Mouse (Mus musculus) left cerebral cortex, adult 2 months (tissue): ENCODE data around the gene Gna12. TPM values are rescaled to one million over a fixed set of nuclear protein-coding genes. Genes with fewer than 3 reads are reported as not detected.

Source experiments
- DNase-seq, 2 experiments: peaks; one replicate each; pipeline ENCODE4 v3.0.0; 2021 to 2022; ENCODE audit warnings: low spot score in 2 of 2, mixed read lengths in 1 of 2; ENCODE audit errors: extremely low spot score in 1 of 2
- H3K27ac ChIP-seq: fragments of 200-600 bp; 2 replicates; pipeline ENCODE4 v1.8.1; 2022
- H3K4me3 ChIP-seq: fragments of 200-600 bp; 2 replicates; pipeline ENCODE4 v1.8.1; 2022
- CTCF ChIP-seq: fragments of 200-600 bp; IDR thresholded peaks from 2 replicates; pipeline ENCODE4 v1.8.1; 2022; ENCODE audit warnings: antibody characterized with exemption, mild to moderate bottlenecking, moderate library complexity
- intact Hi-C: fragments of 180-260 bp; cut with DNase I; formaldehyde crosslinking; loops from one replicate; pipeline ENCODE4 v1.15.1; 2025
- total RNA-seq, 2 experiments: library from RNA; stranded (reverse); gene quantifications; 2 replicates each; pipeline ENCODE4 v1.2.3; 2021

Gene Gna12
- total RNA-seq, 2 experiments from 2014 or later = 62.2 to 67.6 TPM

DNA sequence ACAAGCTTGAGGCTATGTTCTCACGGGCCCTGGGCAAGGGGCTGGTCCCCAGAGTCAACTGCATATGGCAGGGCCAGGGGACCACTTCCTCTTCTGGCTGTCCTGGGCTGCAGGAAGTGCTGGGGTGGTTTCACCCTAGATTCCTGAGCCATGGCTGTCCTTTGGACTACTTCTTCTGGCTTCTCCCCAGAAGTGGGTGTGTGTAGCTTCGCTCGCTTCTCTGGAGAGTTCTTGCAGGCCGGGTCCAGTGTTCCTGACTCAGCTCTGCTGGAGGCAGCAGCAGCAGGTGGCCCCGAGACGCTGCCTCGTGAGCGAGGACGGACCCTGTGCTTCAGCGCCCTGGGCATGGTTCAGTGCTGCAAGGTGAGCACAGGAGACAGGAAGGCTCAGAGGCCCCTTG is 81.8 kb downstream of the Gna12 start:
- no peak overlapping the region for H3K27ac ChIP-seq
- intact Hi-C loops = loop anchor here (2.0 to 5.0 kb wide), 2 partner anchors 41 to 208 kb away; partner anchors contain the start of gene Brat1
- H3K4me3 ChIP-seq = no peak overlapping the region
- no peak for TF ChIP-seq CTCF
- DNase-seq = no peak

DNA sequence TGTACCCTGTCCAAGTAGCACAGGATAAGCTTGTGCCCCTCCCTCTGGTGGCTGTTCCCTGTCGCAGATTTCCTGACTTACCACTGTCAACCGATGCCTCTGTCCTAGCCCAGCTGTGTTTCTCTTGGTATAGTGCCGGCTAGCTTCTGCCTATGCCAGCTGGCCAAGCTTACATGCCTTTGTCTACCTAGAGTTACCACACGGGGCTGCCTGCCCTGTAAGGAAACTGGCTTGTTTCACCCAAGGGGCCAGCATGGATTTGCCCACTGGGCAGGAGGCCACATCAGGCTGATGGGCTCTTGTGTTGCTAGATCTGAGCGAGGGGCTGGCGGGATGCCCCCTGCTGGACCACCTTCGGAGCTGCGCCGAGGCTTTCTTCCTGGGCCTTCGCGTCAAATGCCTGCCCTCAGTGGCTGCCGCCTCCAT is 86.5 kb downstream of the Gna12 start:
- Histone ChIP-seq H3K4me3 (no peak overlapping the region), H3K27ac (no peak overlapping the region)
- intact Hi-C loops = no loop called here
- no peak for DNase-seq
- peak; percentile 28 for TF ChIP-seq CTCF

DNA sequence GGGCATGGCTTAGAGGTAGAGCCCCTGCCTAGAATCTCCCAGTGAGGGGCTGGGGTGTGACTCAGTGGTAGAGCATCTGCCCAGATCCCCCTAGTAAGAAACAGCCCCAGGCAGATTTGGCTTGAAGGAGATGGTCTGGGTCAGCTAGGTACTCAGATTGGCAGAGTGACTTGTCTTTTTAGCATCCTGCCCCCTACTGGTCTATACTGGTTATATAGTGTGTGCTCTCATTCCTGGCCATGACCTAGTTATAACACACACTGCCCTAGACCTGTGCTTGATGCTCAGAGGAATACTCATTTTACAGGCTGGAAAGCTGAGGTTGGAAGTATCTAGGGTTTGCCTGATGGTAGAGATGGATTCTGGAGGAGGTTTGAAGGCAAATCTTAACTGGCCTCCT is 88.4 kb downstream of the Gna12 start:
- Histone ChIP-seq H3K27ac (no peak overlapping the region), H3K4me3 (no peak overlapping the region)
- DNase-seq = no peak
- TF ChIP-seq CTCF = peak; percentile 57
- intact Hi-C loops = no loop called here

DNA sequence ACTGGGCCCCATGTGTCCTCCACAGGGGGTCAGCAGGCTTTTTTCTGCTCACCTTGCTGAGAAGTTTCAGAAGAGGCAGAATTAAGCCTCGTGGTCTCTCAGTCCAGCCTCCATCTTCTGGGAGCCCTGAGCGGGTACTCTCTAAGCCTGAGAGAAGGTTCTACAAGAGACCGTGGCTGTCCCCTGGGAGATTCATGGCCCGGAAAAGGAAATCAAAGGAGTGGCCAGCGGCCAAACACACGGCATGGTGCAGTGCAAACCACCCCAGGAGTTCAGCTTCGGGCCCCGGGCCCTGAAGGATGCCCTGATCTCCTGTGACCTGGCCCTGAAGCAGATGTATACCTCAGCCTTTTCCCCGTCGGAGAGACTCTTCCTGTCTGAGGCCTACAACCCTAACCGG is 89.2 kb downstream of the Gna12 start:
- no peak overlapping the region for H3K27ac ChIP-seq
- H3K4me3 ChIP-seq = no peak overlapping the region
- intact Hi-C loops = no loop called here
- TF ChIP-seq CTCF = no peak
- no peak for DNase-seq

DNA sequence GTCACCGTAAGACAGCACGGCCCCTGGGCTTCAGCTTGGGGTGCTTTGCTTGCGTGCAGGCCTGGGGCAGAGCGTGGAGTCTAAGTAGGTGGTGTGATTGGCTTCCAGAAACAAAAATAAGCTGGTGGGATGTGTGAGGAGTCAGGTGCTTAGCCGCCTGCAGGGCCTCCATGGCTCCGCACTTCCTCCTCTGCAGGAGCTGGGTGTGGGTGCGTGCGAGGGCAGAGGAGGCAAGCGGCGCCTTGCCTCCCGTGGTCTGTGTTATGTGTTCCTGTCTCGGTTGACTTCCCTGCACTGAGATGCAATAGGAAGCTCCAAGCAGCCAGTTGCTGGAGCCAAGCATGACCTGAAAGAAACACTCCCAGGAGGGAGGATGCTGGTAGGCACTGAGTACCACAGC is 90.4 kb downstream of the Gna12 start:
- peak; percentile 24 for TF ChIP-seq CTCF
- H3K4me3 ChIP-seq = no peak overlapping the region
- peak; percentile 41 to 58 for DNase-seq
- H3K27ac ChIP-seq = peak overlapping the region; percentile 47; the same call in 1 of the 2 replicates
- intact Hi-C loops = no loop called here

DNA sequence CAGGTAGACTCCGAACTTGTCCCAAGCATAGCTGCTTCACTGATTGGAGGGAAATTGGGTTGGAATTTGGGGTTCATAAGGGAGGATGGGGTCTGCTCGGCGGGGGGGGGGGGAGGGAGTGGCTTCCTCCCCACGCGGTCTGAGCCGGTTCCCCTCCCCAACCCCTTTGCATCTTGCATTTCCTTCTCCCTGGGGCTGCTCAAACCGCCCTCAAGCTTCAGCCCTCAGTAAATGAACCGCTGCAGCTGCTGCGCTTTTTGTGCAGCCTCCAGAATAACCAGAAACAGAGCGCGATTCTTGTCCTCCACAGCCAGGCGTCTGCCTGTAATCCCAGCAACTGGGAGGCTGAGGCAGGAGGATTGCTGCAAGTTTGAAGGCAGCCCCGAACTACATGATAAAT is 94.1 kb downstream of the Gna12 start:
- Histone ChIP-seq H3K27ac (no peak overlapping the region), H3K4me3 (peak overlapping the region; percentile 35)
- DNase-seq = no peak
- no peak for TF ChIP-seq CTCF
- intact Hi-C loops = no loop called here

DNA sequence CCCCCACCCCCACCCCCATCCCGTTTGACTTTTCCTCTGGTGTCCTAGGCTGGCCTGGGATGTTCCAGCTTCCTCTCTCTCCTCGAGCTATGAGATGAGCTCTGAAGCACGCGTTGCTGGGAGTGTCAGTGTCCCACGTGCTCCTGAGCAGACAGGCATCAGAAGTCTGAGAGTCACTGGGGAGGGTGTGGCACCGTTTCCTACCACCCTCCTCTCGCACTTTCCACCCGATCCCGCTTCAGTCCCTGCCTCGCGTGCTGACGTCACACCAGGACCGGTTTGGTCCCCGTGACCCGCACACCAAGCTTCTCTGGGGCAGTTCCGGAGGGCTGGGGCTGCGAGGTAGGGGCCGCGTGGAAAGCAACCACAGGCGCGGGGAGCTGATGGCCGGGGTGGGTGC is 94.9 kb downstream of the Gna12 start:
- no peak for DNase-seq
- peak overlapping the region; percentile 35 for H3K4me3 ChIP-seq
- H3K27ac ChIP-seq = no peak overlapping the region
- intact Hi-C loops = no loop called here
- TF ChIP-seq CTCF = no peak

DNA sequence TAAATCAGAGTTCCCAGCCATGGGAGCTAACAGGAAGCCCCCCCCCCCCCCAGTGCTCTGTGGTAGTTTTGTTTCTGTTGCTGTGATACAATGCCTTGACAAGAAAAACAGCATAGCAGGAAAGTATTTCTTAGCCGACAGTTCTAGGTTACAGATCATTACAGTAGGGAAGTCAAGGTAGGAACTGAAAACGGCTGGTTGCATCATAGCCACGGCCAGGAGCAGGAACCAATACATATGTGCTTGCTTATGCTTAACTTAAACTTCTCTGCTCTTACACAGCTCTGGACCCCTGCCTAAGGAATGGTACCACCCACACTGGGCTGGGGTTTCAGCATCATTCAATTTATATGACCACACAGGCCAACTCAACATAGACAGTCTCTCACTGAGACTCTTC is 96.9 kb downstream of the Gna12 start:
- TF ChIP-seq CTCF = no peak
- Histone ChIP-seq H3K4me3 (no peak overlapping the region), H3K27ac (no peak overlapping the region)
- no peak for DNase-seq
- intact Hi-C loops = no loop called here

DNA sequence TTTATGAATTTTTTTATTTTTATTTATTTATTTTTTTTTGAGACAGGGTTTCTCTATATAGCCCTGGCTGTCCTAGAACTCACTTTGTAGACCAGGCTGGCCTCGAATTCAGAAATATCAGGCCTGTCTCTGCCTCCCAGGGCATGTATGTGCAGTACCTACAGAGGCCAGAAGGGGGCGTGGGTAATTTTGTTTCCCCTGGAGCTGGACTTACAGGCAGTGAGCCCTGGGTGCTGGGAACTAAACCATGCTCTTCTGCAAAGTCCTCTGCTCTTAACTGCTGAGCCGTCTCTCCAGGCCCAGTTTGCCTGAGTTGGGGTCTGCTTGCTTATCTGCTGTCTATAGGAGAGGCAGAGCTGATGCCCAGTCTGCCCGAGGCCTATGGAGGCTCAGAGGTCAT is 98.0 kb downstream of the Gna12 start:
- intact Hi-C loops = no loop called here
- DNase-seq = no peak
- TF ChIP-seq CTCF = peak; percentile 53
- Histone ChIP-seq H3K27ac (no peak overlapping the region), H3K4me3 (no peak overlapping the region)

DNA sequence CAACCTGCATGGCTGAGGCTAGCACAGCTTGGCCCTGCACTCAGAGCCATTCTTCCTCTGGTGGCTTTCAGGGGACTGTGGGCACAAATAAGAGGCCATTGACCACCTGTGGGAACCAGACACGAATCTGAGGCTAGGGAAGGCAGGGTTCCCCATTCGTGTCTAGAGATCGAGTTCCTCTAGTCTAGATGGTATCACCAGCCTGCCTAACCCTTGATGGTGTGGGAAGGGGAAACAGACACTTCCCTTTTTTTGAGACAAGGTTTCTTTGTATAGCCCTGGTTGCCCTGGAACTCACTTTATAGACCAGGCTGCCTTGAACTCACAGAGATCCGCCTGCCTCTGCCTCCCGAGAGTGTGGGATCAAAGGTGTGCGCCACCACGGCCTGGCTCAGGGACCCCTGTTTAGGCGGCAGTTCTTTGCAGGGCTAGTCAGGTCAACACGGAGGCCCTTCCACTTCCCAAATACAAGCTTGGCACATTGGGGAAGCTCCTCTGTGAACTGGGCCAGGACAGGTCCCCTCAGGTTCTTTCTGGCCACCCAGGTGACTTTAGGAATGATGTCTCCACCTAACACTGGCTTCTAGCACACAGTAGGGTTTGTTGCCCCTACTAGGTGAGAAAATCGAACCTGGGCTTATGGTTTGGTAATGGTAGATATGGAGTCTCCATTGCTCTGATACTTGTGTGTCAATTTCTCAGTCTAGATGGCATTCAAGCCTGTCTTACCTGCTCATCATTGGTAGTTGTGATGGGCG is 99.0 kb downstream of the Gna12 start:
- no peak overlapping the region for H3K27ac ChIP-seq
- TF ChIP-seq CTCF = no peak
- H3K4me3 ChIP-seq = no peak overlapping the region
- no peak for DNase-seq
- intact Hi-C loops = no loop called here

DNA sequence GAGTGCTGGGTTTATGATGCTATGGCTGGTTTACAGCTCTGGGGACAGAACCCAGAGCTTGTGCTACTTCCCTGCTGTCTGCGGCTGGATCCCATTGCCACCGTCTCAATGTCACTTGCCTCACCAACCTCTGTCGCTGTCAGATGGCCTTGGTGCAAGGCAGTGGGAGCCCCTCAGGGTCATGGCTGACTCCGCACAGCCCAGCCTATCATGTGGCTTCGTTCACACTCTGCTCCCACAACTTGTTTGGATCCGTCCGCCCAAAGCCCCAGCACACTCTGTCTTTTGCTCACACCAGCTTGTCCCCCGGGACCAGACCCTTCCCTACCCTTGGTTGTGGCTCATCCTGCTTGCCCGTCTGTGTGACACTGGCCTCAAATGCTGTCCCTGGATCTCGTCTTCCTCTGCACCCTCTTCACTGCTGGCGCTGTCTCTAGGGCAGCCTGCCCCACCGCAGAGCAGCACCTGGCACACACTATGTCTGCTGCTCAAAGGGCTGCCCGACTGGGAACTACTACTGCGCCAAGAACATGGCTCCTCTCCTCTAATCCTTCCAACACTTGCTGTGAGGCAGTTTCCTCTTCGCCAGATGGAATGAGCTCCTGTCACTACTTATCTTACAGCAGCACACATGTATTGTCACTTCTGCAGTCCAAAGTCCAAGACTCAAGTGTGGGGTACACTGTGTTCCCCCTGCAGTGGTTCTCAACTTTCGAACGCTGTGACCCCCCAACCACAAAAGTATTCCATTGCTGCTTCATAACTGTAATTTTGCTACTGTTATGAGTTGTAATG is 103.1 kb downstream of the Gna12 start:
- intact Hi-C loops = no loop called here
- no peak for DNase-seq
- no peak for TF ChIP-seq CTCF
- H3K27ac ChIP-seq = no peak overlapping the region
- no peak overlapping the region for H3K4me3 ChIP-seq

DNA sequence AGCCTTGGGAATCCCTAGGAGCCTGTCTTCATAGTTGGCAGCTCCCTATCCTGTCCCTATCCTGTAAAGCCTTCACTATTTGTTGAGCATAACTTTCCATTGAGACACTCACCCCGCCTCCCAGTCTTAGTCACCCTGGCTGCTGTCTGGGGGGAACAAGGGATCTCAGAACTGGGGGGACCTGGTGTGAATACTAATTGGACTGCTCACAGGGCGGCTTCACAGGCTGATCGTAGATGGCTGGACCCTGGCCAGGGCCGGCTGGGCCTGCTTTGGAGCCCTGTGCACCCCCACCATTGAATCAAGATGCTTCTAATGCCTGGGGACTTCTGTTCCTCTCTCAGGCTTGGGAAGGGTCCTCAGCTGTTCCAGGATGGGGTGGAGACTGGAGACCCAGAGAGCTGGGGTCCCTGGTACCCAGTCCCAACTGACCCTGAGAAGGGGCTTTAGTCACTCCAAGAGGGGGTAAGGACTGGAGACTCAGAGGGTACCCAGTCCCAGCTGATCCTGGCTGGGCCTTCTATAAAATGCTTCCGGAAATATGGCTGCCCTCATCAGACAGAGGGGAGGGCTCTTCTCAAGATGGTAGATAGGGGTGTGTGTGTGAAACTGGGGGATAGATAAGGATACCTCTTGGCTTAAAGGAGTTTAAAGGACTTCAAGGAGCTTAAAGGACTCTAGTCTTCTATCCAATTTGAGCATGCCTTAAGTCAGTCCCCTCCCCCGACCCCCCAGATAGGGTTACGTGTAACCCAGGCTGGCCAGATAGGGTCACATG is 104.0 kb downstream of the Gna12 start:
- DNase-seq = peak in 1 of 2 experiments; percentile 55
- no peak overlapping the region for H3K4me3 ChIP-seq
- no peak for TF ChIP-seq CTCF
- H3K27ac ChIP-seq = no peak overlapping the region
- intact Hi-C loops = no loop called here
